Mouse (Mus musculus) right cerebral cortex, postnatal 36 days (tissue): ENCODE data around the gene Trarg1.

ENCODE experiments used
- DNase-seq, 2 experiments: peaks; one replicate each; pipeline ENCODE4 v3.0.0; 2022; ENCODE audit warnings: low spot score in 2 of 2, mixed read lengths in 1 of 2

Trarg1 gene

GRCm38 (mm10) chr11:76674199-76674598 is 5.4 kb upstream of the Trarg1 start:
- no peak for DNase-seq

- DNase-seq = no peak
Observed at GRCm38 (mm10) chr11:76674704-76675103, 4.9 kb upstream of the Trarg1 start.

GRCm38 (mm10) chr11:76685604-76686003 is 6.0 kb downstream of the Trarg1 start:
- no peak for DNase-seq

GRCm38 (mm10) chr11:76692096-76692495 is 12.5 kb downstream of the Trarg1 start:
- no peak for DNase-seq

GRCm38 (mm10) chr11:76695810-76696209 is 16.2 kb downstream of the Trarg1 start:
- no peak for DNase-seq

- DNase-seq = no peak
Observed at GRCm38 (mm10) chr11:76699626-76700025, 20.0 kb downstream of the Trarg1 start.

GRCm38 (mm10) chr11:76707656-76708055 is 28.0 kb downstream of the Trarg1 start:
- no peak for DNase-seq

- no peak for DNase-seq
Observed at GRCm38 (mm10) chr11:76708066-76708465, 28.5 kb downstream of the Trarg1 start.

- DNase-seq = no peak
Observed at GRCm38 (mm10) chr11:76708881-76709280, 29.3 kb downstream of the Trarg1 start.

- no peak for DNase-seq
Observed at GRCm38 (mm10) chr11:76709625-76710452, 30.2 kb downstream of the Trarg1 start.

- DNase-seq = no peak
Observed at GRCm38 (mm10) chr11:76717000-76717399, 37.4 kb downstream of the Trarg1 start.

GRCm38 (mm10) chr11:76723911-76724310 is 44.3 kb downstream of the Trarg1 start:
- DNase-seq = no peak

GRCm38 (mm10) chr11:76728093-76728492 is 48.5 kb downstream of the Trarg1 start:
- DNase-seq = no peak

GRCm38 (mm10) chr11:76730650-76731049 is 51.0 kb downstream of the Trarg1 start:
- DNase-seq = no peak

- no peak for DNase-seq
Observed at GRCm38 (mm10) chr11:76734560-76734959, 55.0 kb downstream of the Trarg1 start.

GRCm38 (mm10) chr11:76735753-76736324 is 56.2 kb downstream of the Trarg1 start:
- DNase-seq = no peak

- no peak for DNase-seq
Observed at GRCm38 (mm10) chr11:76739125-76739524, 59.5 kb downstream of the Trarg1 start.

- DNase-seq = no peak
Observed at GRCm38 (mm10) chr11:76742511-76742910, 62.9 kb downstream of the Trarg1 start.

GRCm38 (mm10) chr11:76744550-76744949 is 64.9 kb downstream of the Trarg1 start:
- DNase-seq = peak; percentile 12 to 53

- DNase-seq = no peak
Observed at GRCm38 (mm10) chr11:76745921-76746320, 66.3 kb downstream of the Trarg1 start.
